Mouse (Mus musculus): ENCODE measurements around the gene Rexo1. TPM values are rescaled to one million over a fixed set of nuclear protein-coding genes. Genes with fewer than 3 reads are reported as not detected.
"Not testable (repeated sequence)": the region's sequence is repeated elsewhere in the genome, so short reads cannot be mapped to it uniquely, and the experiment has no call there.

The Rexo1 gene
- 23.9 and 29.5 TPM in 2 replicates for polyA plus RNA-seq (2015; fragmentation: Nextera tagmentation; extraction: Ambion mirVana)

GRCm38 (mm10) chr10:80561116-80561944, at the start of gene Rexo1:
Gene Rexo1, minus strand, starts transcription at chr10:80561560.
- peak within 1 kb of the TSS; percentile 86 for H3K4me2 ChIP-seq
- H3K9me3 ChIP-seq (replicated peaks): no peaks in the 10 kb centered on the region
- H3K9ac ChIP-seq: peak within 1 kb of the TSS; percentile 95
- under 1% methylated on average over 72 of the region's 72 CpGs for WGBS
- H3K27ac ChIP-seq: peak within 1 kb of the TSS; percentile 93
- peaks cover 8% of the 10 kb centered on the region; the same call in 1 of the 2 replicates for H3K36me3 ChIP-seq
- peak; percentile 83 for ATAC-seq (replicated peaks; ENCODE audit: low FRiP score)
- H3K4me3 ChIP-seq (replicated peaks): peak within 1 kb of the TSS; percentile 88
- peaks cover 48% of the 10 kb centered on the region for H3K4me1 ChIP-seq
- H3K27me3 ChIP-seq: no peaks in the 10 kb centered on the region

- H3K4me1 ChIP-seq: no peaks in the 10 kb centered on the region
- no peak overlapping the region; the same call in 1 of the 2 replicates for H3K27ac ChIP-seq
- no peak overlapping the region for H3K4me3 ChIP-seq (replicated peaks)
- H3K36me3 ChIP-seq: peaks cover 83% of the 10 kb centered on the region
- H3K9ac ChIP-seq: no peak overlapping the region
- H3K9me3 ChIP-seq (replicated peaks): no peaks in the 10 kb centered on the region
- H3K27me3 ChIP-seq: no peaks in the 10 kb centered on the region
- 67% methylated on average over 4 of the region's 4 CpGs for WGBS
- no peak for ATAC-seq (replicated peaks; ENCODE audit: low FRiP score)
- no peak overlapping the region for H3K4me2 ChIP-seq
Observed at GRCm38 (mm10) chr10:80611024-80611423, 49.7 kb upstream of the Rexo1 start.

- no peaks in the 10 kb centered on the region for H3K9me3 ChIP-seq (replicated peaks)
- ATAC-seq (replicated peaks; ENCODE audit: low FRiP score): no peak
- no peaks in the 10 kb centered on the region for H3K27me3 ChIP-seq
- H3K4me1 ChIP-seq: no peaks in the 10 kb centered on the region
- no peak overlapping the region for H3K27ac ChIP-seq
- no peak overlapping the region for H3K4me2 ChIP-seq
- WGBS: 95% methylated on average over 9 of the region's 9 CpGs
- no peak overlapping the region for H3K9ac ChIP-seq
- peaks cover 76% of the 10 kb centered on the region for H3K36me3 ChIP-seq
- no peak overlapping the region for H3K4me3 ChIP-seq (replicated peaks)
Observed at GRCm38 (mm10) chr10:80610116-80610785, 48.9 kb upstream of the Rexo1 start.

GRCm38 (mm10) chr10:80609269-80609924, 48.0 kb upstream of the Rexo1 start:
- H3K4me2 ChIP-seq: no peak overlapping the region
- no peaks in the 10 kb centered on the region for H3K27me3 ChIP-seq
- WGBS: 89% methylated on average over 10 of the region's 10 CpGs
- ATAC-seq (replicated peaks; ENCODE audit: low FRiP score): no peak
- H3K9me3 ChIP-seq (replicated peaks): no peaks in the 10 kb centered on the region
- H3K4me3 ChIP-seq (replicated peaks): no peak overlapping the region
- H3K4me1 ChIP-seq: peaks cover 4% of the 10 kb centered on the region; the same call in 1 of the 2 replicates
- H3K27ac ChIP-seq: no peak overlapping the region
- peaks cover 67% of the 10 kb centered on the region for H3K36me3 ChIP-seq
- H3K9ac ChIP-seq: no peak overlapping the region

GRCm38 (mm10) chr10:80608435-80608834, 47.1 kb upstream of the Rexo1 start:
- Histone ChIP-seq H3K27me3 (no peaks in the 10 kb centered on the region), H3K4me3 (replicated peaks) (no peak overlapping the region), H3K36me3 (peaks cover 57% of the 10 kb centered on the region), H3K9me3 (replicated peaks) (no peaks in the 10 kb centered on the region), H3K9ac (no peak overlapping the region), H3K27ac (no peak overlapping the region), H3K4me2 (no peak overlapping the region), H3K4me1 (peaks cover 14% of the 10 kb centered on the region)
- no peak for ATAC-seq (replicated peaks; ENCODE audit: low FRiP score)
- WGBS: 91% methylated on average over 3 of the region's 3 CpGs

- 94% methylated on average over 34 of the region's 34 CpGs for WGBS
Observed at GRCm38 (mm10) chr10:80606737-80607350, 45.5 kb upstream of the Rexo1 start.

GRCm38 (mm10) chr10:80606306-80606705, 44.9 kb upstream of the Rexo1 start:
- peaks cover 24% of the 10 kb centered on the region for H3K4me1 ChIP-seq
- H3K27me3 ChIP-seq: no peaks in the 10 kb centered on the region
- no peak for ATAC-seq (replicated peaks; ENCODE audit: low FRiP score)
- no peak overlapping the region for H3K4me3 ChIP-seq (replicated peaks)
- H3K9ac ChIP-seq: no peak overlapping the region
- no peaks in the 10 kb centered on the region for H3K9me3 ChIP-seq (replicated peaks)
- WGBS: 90% methylated on average over 23 of the region's 23 CpGs
- H3K36me3 ChIP-seq: peaks cover 42% of the 10 kb centered on the region
- H3K4me2 ChIP-seq: no peak overlapping the region
- H3K27ac ChIP-seq: no peak overlapping the region

More at GRCm38 (mm10) chr10:80606737-80607350, 45.5 kb upstream of the Rexo1 start:
- Histone ChIP-seq H3K36me3 (peaks cover 44% of the 10 kb centered on the region), H3K9me3 (replicated peaks) (no peaks in the 10 kb centered on the region), H3K27ac (no peak overlapping the region), H3K4me1 (peaks cover 24% of the 10 kb centered on the region), H3K4me2 (no peak overlapping the region), H3K4me3 (replicated peaks) (no peak overlapping the region), H3K27me3 (no peaks in the 10 kb centered on the region), H3K9ac (no peak overlapping the region)
- ATAC-seq (replicated peaks; ENCODE audit: low FRiP score): no peak

GRCm38 (mm10) chr10:80605721-80606120, 44.4 kb upstream of the Rexo1 start, which contains the start of gene Gm49322:
Gene Gm49322, plus strand, starts transcription at chr10:80606021.
- WGBS: 76% methylated on average over 4 of the region's 4 CpGs
- H3K9me3 ChIP-seq (replicated peaks); ATAC-seq (replicated peaks; ENCODE audit: low FRiP score): not testable (repeated sequence)

GRCm38 (mm10) chr10:80604988-80605387, 43.6 kb upstream of the Rexo1 start:
- no peaks in the 10 kb centered on the region for H3K27me3 ChIP-seq
- WGBS: 91% methylated on average over 2 of the region's 2 CpGs
- H3K9me3 ChIP-seq (replicated peaks): no peaks in the 10 kb centered on the region
- peaks cover 24% of the 10 kb centered on the region for H3K4me1 ChIP-seq
- no peak overlapping the region for H3K9ac ChIP-seq
- ATAC-seq (replicated peaks; ENCODE audit: low FRiP score): no peak
- no peak overlapping the region for H3K4me2 ChIP-seq
- peaks cover 39% of the 10 kb centered on the region for H3K36me3 ChIP-seq
- H3K27ac ChIP-seq: no peak overlapping the region
- H3K4me3 ChIP-seq (replicated peaks): no peak overlapping the region

More at GRCm38 (mm10) chr10:80605721-80606120, 44.4 kb upstream of the Rexo1 start, which contains the start of gene Gm49322:
- not testable (repeated sequence) for H3K27ac ChIP-seq; H3K4me3 ChIP-seq (replicated peaks); H3K9ac ChIP-seq; H3K4me2 ChIP-seq; H3K27me3 ChIP-seq
- H3K36me3 ChIP-seq: peaks cover 42% of the 10 kb centered on the region
- peaks cover 24% of the 10 kb centered on the region for H3K4me1 ChIP-seq

- WGBS: 88% methylated on average over 7 of the region's 7 CpGs
- Histone ChIP-seq H3K4me2 (peak overlapping the region; percentile 79), H3K9ac (peak overlapping the region; percentile 66), H3K4me1 (peaks cover 24% of the 10 kb centered on the region), H3K36me3 (peaks cover 30% of the 10 kb centered on the region), H3K27me3 (no peaks in the 10 kb centered on the region), H3K9me3 (replicated peaks) (no peaks in the 10 kb centered on the region), H3K4me3 (replicated peaks) (peak overlapping the region; percentile 70), H3K27ac (0 out of 2 replicates have a peak overlapping the region, but pooled peaks have one; percentile 90)
- no peak; the same call in 1 of the 2 replicates for ATAC-seq (replicated peaks; ENCODE audit: low FRiP score)
Observed at GRCm38 (mm10) chr10:80604001-80604509, 42.7 kb upstream of the Rexo1 start.

GRCm38 (mm10) chr10:80603364-80603763, 42.0 kb upstream of the Rexo1 start:
- Histone ChIP-seq H3K27ac (peak overlapping the region; percentile 90), H3K36me3 (peaks cover 24% of the 10 kb centered on the region)
- ATAC-seq (replicated peaks; ENCODE audit: low FRiP score): no peak

More at GRCm38 (mm10) chr10:80603364-80603763, 42.0 kb upstream of the Rexo1 start:
- 28% methylated on average over 7 of the region's 7 CpGs for WGBS
- H3K4me3 ChIP-seq (replicated peaks): peak overlapping the region; percentile 70
- no peaks in the 10 kb centered on the region for H3K9me3 ChIP-seq (replicated peaks)
- H3K4me1 ChIP-seq: peaks cover 24% of the 10 kb centered on the region
- H3K4me2 ChIP-seq: peak overlapping the region; percentile 79
- peak overlapping the region; percentile 66 for H3K9ac ChIP-seq
- H3K27me3 ChIP-seq: peaks cover 2% of the 10 kb centered on the region; the same call in 1 of the 2 replicates

Data from kidney, embryonic 15.5 days (tissue).